In genomic region chr10:17903449-17903848, GRCm38 (mm10) we compare ENCODE assay signal across 10 mouse cellular contexts.
"Had no signal": no experiment of that assay in that cellular context is flagged by ENCODE, and none has a peak within 500 bp of the region (broad histone marks: within the 10 kb centered on the region; RNA-seq: fewer than 3 reads in every experiment).

No protein-coding gene starts in this region.

- DNase-seq: gastrocnemius, postnatal 14 days; gastrocnemius, postnatal 36 days; heart, postnatal 10 days; kidney, adult 18-20 months; kidney, adult 8-10 months; kidney, postnatal 10 days; kidney, postnatal 25 days; kidney, postnatal 4 days; liver; liver, embryonic 13.5 days had no signal
